Mouse (Mus musculus) MEL (cell line): ENCODE data around the gene Pear1. TPM values are rescaled to one million over a fixed set of nuclear protein-coding genes. Genes with fewer than 3 reads are reported as not detected.

Experiments used
- DNase-seq: peaks from one replicate; pipeline ENCODE4 v3.0.0; 2011; ENCODE audit warnings: low read depth, low spot score
- H3K27ac ChIP-seq: 2 replicates; pipeline ENCODE4 v1.5.1; 2012; ENCODE audit warnings: low read depth, mild to moderate bottlenecking, control low read depth, low read length, moderate library complexity; ENCODE audit not compliant: control insufficient read depth
- H3K27me3 ChIP-seq, 2 experiments: fragments of 150-350 bp in 1 of 2; sonication (generic) in 1 of 2; 2 replicates each; pipeline ENCODE4 v1.6.1; 2012; ENCODE audit warnings: low read length in 2 of 2, mild to moderate bottlenecking in 2 of 2, improper control_type of control experiment in 1 of 2, moderate library complexity in 1 of 2; ENCODE audit not compliant: insufficient read depth in 2 of 2, control insufficient read depth in 1 of 2
- H3K36me3 ChIP-seq, 2 experiments: 2 replicates each; pipeline ENCODE4 v1.6.1; 2012 to 2014; ENCODE audit warnings: low read length in 2 of 2, improper control_type of control experiment in 1 of 2, inconsistent platforms in 1 of 2, mild to moderate bottlenecking in 1 of 2; ENCODE audit not compliant: insufficient read depth in 2 of 2, control insufficient read depth in 1 of 2
- H3K4me1 ChIP-seq, 2 experiments: fragments of 150-350 bp in 1 of 2; sonication (generic) in 1 of 2; 2 replicates each; pipeline ENCODE4 v1.6.1; 2012; ENCODE audit warnings: low read length in 2 of 2, improper control_type of control experiment in 1 of 2, mild to moderate bottlenecking in 1 of 2; ENCODE audit not compliant: insufficient read depth in 2 of 2, control insufficient read depth in 1 of 2
- H3K4me3 ChIP-seq, 2 experiments: fragments of 150-350 bp in 1 of 2; sonication (generic) in 1 of 2; 2 replicates each; pipeline ENCODE4 v1.5.1; 2012; ENCODE audit warnings: low read depth in 2 of 2, low read length in 2 of 2, mild to moderate bottlenecking in 2 of 2, moderate library complexity in 2 of 2, control low read depth in 1 of 2, improper control_type of control experiment in 1 of 2; ENCODE audit not compliant: control insufficient read depth in 1 of 2, insufficient read depth in 1 of 2
- H3K79me2 ChIP-seq: 2 replicates; pipeline ENCODE4 v1.6.1; 2012; ENCODE audit warnings: mild to moderate bottlenecking, low read length, moderate library complexity; ENCODE audit not compliant: control insufficient read depth, poor library complexity, insufficient read depth
- H3K9ac ChIP-seq: 2 replicates; pipeline ENCODE4 v1.6.1; 2012; ENCODE audit warnings: low read depth, mild to moderate bottlenecking, control low read depth, low read length, moderate library complexity; ENCODE audit not compliant: control insufficient read depth, poor library complexity, severe bottlenecking
- H3K9me3 ChIP-seq: fragments of 150-350 bp; sonication (generic); replicated peaks from 2 replicates; pipeline ENCODE4 v1.6.1; 2012; ENCODE audit warnings: mild to moderate bottlenecking, low read length, improper control_type of control experiment, moderate library complexity; ENCODE audit not compliant: insufficient read depth
- BHLHE40 ChIP-seq: IDR thresholded peaks from 2 replicates; pipeline ENCODE4 v1.6.1; 2012; ENCODE audit warnings: low read depth, mild to moderate bottlenecking, inconsistent platforms, low read length, improper control_type of control experiment, borderline replicate concordance
- CHD2 ChIP-seq: IDR thresholded peaks from 2 replicates; pipeline ENCODE4 v1.6.1; 2011; ENCODE audit warnings: low read length, improper control_type of control experiment
- CTCF ChIP-seq, 3 experiments: IDR thresholded peaks in 2 of 3; conservative IDR thresholded peaks in 1 of 3; 2 replicates each; pipeline ENCODE4 v1.5.1; 2011 to 2012; ENCODE audit warnings: low read length in 3 of 3, low read depth in 2 of 3, mild to moderate bottlenecking in 2 of 3, improper control_type of control experiment in 1 of 3, inconsistent platforms in 1 of 3, mixed read lengths in 1 of 3, moderate library complexity in 1 of 3; ENCODE audit not compliant: control insufficient read depth in 1 of 3, insufficient read depth in 1 of 3, poor library complexity in 1 of 3, severe bottlenecking in 1 of 3
- EP300 ChIP-seq, 2 experiments: IDR thresholded peaks; 2 replicates each; pipeline ENCODE4 v1.6.1; 2011; ENCODE audit warnings: improper control_type of control experiment in 2 of 2, low read length in 2 of 2, low read depth in 1 of 2, mild to moderate bottlenecking in 1 of 2
- GATA1 ChIP-seq: IDR thresholded peaks from 2 replicates; pipeline ENCODE4 v1.6.1; 2011; ENCODE audit warnings: low read depth, low read length, improper control_type of control experiment
- HCFC1 ChIP-seq: IDR thresholded peaks from 2 replicates; pipeline ENCODE4 v1.6.1; 2012; ENCODE audit warnings: low read depth, mild to moderate bottlenecking, inconsistent platforms, low read length, improper control_type of control experiment, moderate library complexity
- KAT2A ChIP-seq: conservative IDR thresholded peaks from 2 replicates; pipeline ENCODE4 v1.6.1; 2012; ENCODE audit warnings: low read depth, low read length, improper control_type of control experiment, inconsistent platforms
- MAX ChIP-seq: IDR thresholded peaks from 2 replicates; pipeline ENCODE4 v1.6.1; 2011; ENCODE audit warnings: low read length, improper control_type of control experiment
- MXI1 ChIP-seq: IDR thresholded peaks from 2 replicates; pipeline ENCODE4 v1.6.1; 2011; ENCODE audit warnings: mild to moderate bottlenecking, low read depth, low read length, improper control_type of control experiment
- MYC ChIP-seq: IDR thresholded peaks from 2 replicates; pipeline ENCODE4 v1.6.1; 2011; ENCODE audit warnings: low read depth, mild to moderate bottlenecking, low read length, improper control_type of control experiment, moderate library complexity
- NRF1 ChIP-seq: IDR thresholded peaks from 2 replicates; pipeline ENCODE4 v1.6.1; 2014; ENCODE audit warnings: low read depth, mild to moderate bottlenecking, inconsistent platforms, low read length, improper control_type of control experiment, moderate library complexity; ENCODE audit not compliant: poor library complexity, insufficient read depth, severe bottlenecking
- POLR2A ChIP-seq, 2 experiments: IDR thresholded peaks; 2 replicates each; pipeline ENCODE4 v1.6.1; 2011 to 2012; ENCODE audit warnings: low read length in 2 of 2, mild to moderate bottlenecking in 2 of 2, control low read depth in 1 of 2, improper control_type of control experiment in 1 of 2, low read depth in 1 of 2, moderate library complexity in 1 of 2; ENCODE audit not compliant: control insufficient read depth in 1 of 2, insufficient read depth in 1 of 2, poor library complexity in 1 of 2
- SIN3A ChIP-seq: IDR thresholded peaks from 2 replicates; pipeline ENCODE4 v1.6.1; 2012; ENCODE audit warnings: low read length, improper control_type of control experiment, inconsistent platforms
- UBTF ChIP-seq: IDR thresholded peaks from 2 replicates; pipeline ENCODE4 v1.6.1; 2012; ENCODE audit warnings: low read depth, mild to moderate bottlenecking, inconsistent platforms, low read length, improper control_type of control experiment, moderate library complexity, borderline replicate concordance; ENCODE audit not compliant: insufficient read depth
- ZKSCAN1 ChIP-seq: IDR thresholded peaks from 2 replicates; pipeline ENCODE4 v1.6.1; 2012; ENCODE audit warnings: low read depth, mild to moderate bottlenecking, inconsistent platforms, low read length, improper control_type of control experiment, moderate library complexity
- ZNF384 ChIP-seq: IDR thresholded peaks from 2 replicates; pipeline ENCODE4 v1.6.1; 2012; ENCODE audit warnings: low read depth, mild to moderate bottlenecking, inconsistent platforms, low read length, improper control_type of control experiment
- polyA plus RNA-seq, 2 experiments: library from polyadenylated mRNA; stranded (reverse) in 1 of 2; unstranded in 1 of 2; fragments of >175 nt in 1 of 2; fragments of >200 nt in 1 of 2; gene quantifications; 2 replicates each; pipeline versions ENCODE4 v1.2.1 to v1.2.4; 2012; ENCODE audit warnings: low replicate concordance in 2 of 2, low read depth in 1 of 2; ENCODE audit not compliant: insufficient read length in 2 of 2, insufficient read depth in 1 of 2, missing spikeins in 1 of 2
- total RNA-seq: library from RNA; depleted of rRNA; stranded (reverse); fragments of 300-350 nt; gene quantifications from 2 replicates; pipeline ENCODE4 v1.2.3, GENCODE M21; 2012

The Pear1 gene
- total and polyA plus RNA-seq, 3 experiments: 0.35 to 1.0 TPM; not detected in 1

DNA sequence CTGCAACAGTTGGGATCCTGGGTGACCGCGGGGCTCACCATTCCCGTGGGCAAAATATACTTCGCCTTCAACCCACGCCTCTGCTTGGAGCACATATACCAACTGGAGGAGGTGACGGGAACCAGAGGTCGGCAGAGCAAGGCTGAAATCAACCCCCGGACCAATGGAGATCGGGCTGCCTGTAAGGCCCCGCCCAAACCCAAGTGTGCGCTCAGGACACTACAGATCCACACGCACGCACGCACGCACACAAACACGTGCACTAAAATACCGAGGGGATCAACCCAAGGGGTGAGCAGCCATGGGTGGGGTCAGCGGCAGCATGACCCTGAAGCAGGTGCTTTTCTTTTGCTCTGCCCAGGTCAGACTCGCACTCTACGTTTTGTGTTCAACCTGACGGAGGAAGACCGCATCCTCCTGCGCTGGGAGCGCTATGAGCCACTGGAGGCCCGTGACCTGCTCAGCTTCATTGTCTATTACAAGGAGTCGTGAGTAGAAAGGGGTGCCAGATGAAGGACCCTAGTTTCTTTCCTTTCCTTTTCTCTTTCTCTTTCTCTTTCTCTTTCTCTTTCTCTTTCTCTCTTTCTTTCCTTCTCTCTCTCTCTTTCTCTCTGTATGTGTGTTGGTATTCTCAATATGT, 19.9 kb downstream of the Pear1 start:
- peaks cover 0 to 4% of the 10 kb centered on the region in 2 experiments; a peak in 1 of 4 replicates for H3K36me3 ChIP-seq
- no peaks in the 10 kb centered on the region for H3K9me3 ChIP-seq
- TF ChIP-seq CTCF (IDR thresholded peaks at IDR 0.05 in 2 of 3, conservative IDR thresholded peaks at IDR 0.05 in 1 of 3; ENCODE audit: control insufficient read depth in 1 of 3, insufficient read depth in 1 of 3, low read depth in 2 of 3, low read length in 3 of 3, poor library complexity in 1 of 3, severe bottlenecking in 1 of 3) (no peak), MXI1 (peak; percentile 93), NRF1 (peak; percentile 33; the same call in 1 of the 2 replicates), BHLHE40 (peak; percentile 81; the same call in 1 of the 2 replicates), GATA1 (no peak), CHD2 (no peak), SIN3A (peak; percentile 58), KAT2A (no peak), MAX (peak; percentile 93), UBTF (0 out of 2 replicates have a peak, but pooled peaks have one; percentile 30), EP300 (IDR thresholded peaks at IDR 0.05; ENCODE audit: low read depth in 1 of 2, low read length in 2 of 2) (no peak), POLR2A (IDR thresholded peaks at IDR 0.05; ENCODE audit: control insufficient read depth in 1 of 2, insufficient read depth in 1 of 2, low read depth in 1 of 2, low read length in 2 of 2, poor library complexity in 1 of 2) (peak in 1 of 2 experiments; percentile 42; a peak in 1 of 4 replicates), MYC (peak; percentile 81), HCFC1 (no peak), ZNF384 (no peak)
- TF ChIP-seq, all 39 proteins: peak for 8
- peak; percentile 85 for DNase-seq
- H3K27me3 ChIP-seq: peaks cover 0 to 6% of the 10 kb centered on the region in 2 experiments; a peak in 2 of 4 replicates
- peak overlapping the region; percentile 40 for H3K9ac ChIP-seq
- H3K27ac ChIP-seq: no peak overlapping the region
- peaks cover 0 to 12% of the 10 kb centered on the region in 2 experiments; a peak in 1 of 4 replicates for H3K4me1 ChIP-seq
- no peaks in the 10 kb centered on the region for H3K79me2 ChIP-seq
- peak overlapping the region; percentile 50 to 59 for H3K4me3 ChIP-seq

DNA sequence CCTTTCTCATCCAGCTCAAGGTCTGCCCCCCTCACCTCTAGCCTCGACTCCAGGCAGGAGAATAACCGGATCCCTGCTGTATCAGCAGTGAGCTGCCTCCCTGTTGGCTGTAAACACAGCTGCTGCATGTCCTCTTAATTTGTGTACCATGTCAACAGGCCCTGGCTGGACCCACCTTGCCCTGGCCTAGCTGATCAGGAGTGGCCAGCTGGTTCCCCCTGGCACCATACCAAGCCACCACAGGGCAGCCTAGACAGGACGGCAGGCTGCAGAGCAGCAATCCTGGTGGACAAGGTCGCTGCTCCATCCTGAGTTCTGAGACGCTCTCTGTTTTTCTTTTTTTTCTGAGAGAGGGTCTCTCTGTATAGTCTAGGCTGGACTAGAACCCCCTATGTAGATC, 22.4 kb downstream of the Pear1 start:
- H3K9me3 ChIP-seq: no peaks in the 10 kb centered on the region
- no peak overlapping the region for H3K27ac ChIP-seq
- H3K4me1 ChIP-seq: peaks cover 0 to 12% of the 10 kb centered on the region in 2 experiments; a peak in 1 of 4 replicates
- H3K4me3 ChIP-seq: no peak overlapping the region
- H3K79me2 ChIP-seq: no peaks in the 10 kb centered on the region
- TF ChIP-seq SIN3A (no peak), ZKSCAN1 (no peak), BHLHE40 (no peak), ZNF384 (no peak), CTCF (IDR thresholded peaks at IDR 0.05 in 2 of 3, conservative IDR thresholded peaks at IDR 0.05 in 1 of 3; ENCODE audit: control insufficient read depth in 1 of 3, insufficient read depth in 1 of 3, low read depth in 2 of 3, low read length in 3 of 3, poor library complexity in 1 of 3, severe bottlenecking in 1 of 3) (no peak)
- H3K36me3 ChIP-seq: peaks cover 0 to 4% of the 10 kb centered on the region in 2 experiments; a peak in 1 of 4 replicates
- no peak overlapping the region for H3K9ac ChIP-seq
- DNase-seq: no peak
- H3K27me3 ChIP-seq: peaks cover 0 to 10% of the 10 kb centered on the region in 2 experiments; a peak in 3 of 4 replicates
